Mouse (Mus musculus) liver, embryonic 15.5 days (tissue): ENCODE data around the gene Cwc27. TPM values are rescaled to one million over a fixed set of nuclear protein-coding genes. Genes with fewer than 3 reads are reported as not detected.

Experiments
- ATAC-seq: fragments of 200-750 bp; cut with Nextera tagmentation; 2 replicates; pipeline ENCODE4 v1.8.0; 2017; ENCODE audit warnings: moderate number of reproducible peaks, mild to moderate bottlenecking, moderate library complexity; ENCODE audit not compliant: insufficient read depth
- H3K27ac ChIP-seq: fragments of 300-500 bp; sonication (generic); replicated peaks from 2 replicates; pipeline ENCODE4 v1.5.1; 2015; ENCODE audit warnings: mild to moderate bottlenecking, inconsistent platforms
- H3K27me3 ChIP-seq: fragments of 300-500 bp; sonication (generic); 2 replicates; pipeline ENCODE4 v1.6.1; 2015; ENCODE audit warnings: mild to moderate bottlenecking, inconsistent platforms
- H3K36me3 ChIP-seq: fragments of 300-500 bp; sonication (generic); replicated peaks from 2 replicates; pipeline ENCODE4 v1.6.1; 2015; ENCODE audit warnings: moderate library complexity, mild to moderate bottlenecking, inconsistent platforms
- H3K4me1 ChIP-seq: fragments of 300-500 bp; sonication (generic); replicated peaks from 2 replicates; pipeline ENCODE4 v1.6.1; 2015; ENCODE audit warnings: inconsistent platforms
- H3K4me2 ChIP-seq: fragments of 300-500 bp; sonication (generic); 2 replicates; pipeline ENCODE4 v1.6.1; 2015; ENCODE audit warnings: moderate library complexity, mild to moderate bottlenecking, inconsistent platforms
- H3K4me3 ChIP-seq: fragments of 300-500 bp; sonication (generic); replicated peaks from 2 replicates; pipeline ENCODE4 v1.5.1; 2015; ENCODE audit warnings: mild to moderate bottlenecking, inconsistent platforms
- H3K9ac ChIP-seq: fragments of 300-500 bp; sonication (generic); 2 replicates; pipeline ENCODE4 v1.6.1; 2015; ENCODE audit warnings: moderate library complexity, mild to moderate bottlenecking, inconsistent platforms
- H3K9me3 ChIP-seq: fragments of 300-500 bp; sonication (generic); replicated peaks from 2 replicates; pipeline ENCODE4 v1.6.1; 2016; ENCODE audit warnings: inconsistent platforms
- WGBS: fragments of 180-500 bp; shearing (Covaris S2); methylation state at CpG from one replicate; pipeline ENCODE4 v1.1.7; 2015; ENCODE audit warnings: mixed read lengths; ENCODE audit not compliant: insufficient replicate concordance; 5-methylcytosine and 5-hydroxymethylcytosine counted together
- polyA plus RNA-seq: library from polyadenylated mRNA; unstranded; fragments of >200 nt; fragmentation: Nextera tagmentation; extraction: Ambion mirVana; gene quantifications from 2 replicates; pipeline ENCODE4 v1.2.1, GENCODE M21; 2015

The Cwc27 gene
- polyA plus RNA-seq, 1 experiment from 2014 or later, result 8.3 TPM

DNA sequence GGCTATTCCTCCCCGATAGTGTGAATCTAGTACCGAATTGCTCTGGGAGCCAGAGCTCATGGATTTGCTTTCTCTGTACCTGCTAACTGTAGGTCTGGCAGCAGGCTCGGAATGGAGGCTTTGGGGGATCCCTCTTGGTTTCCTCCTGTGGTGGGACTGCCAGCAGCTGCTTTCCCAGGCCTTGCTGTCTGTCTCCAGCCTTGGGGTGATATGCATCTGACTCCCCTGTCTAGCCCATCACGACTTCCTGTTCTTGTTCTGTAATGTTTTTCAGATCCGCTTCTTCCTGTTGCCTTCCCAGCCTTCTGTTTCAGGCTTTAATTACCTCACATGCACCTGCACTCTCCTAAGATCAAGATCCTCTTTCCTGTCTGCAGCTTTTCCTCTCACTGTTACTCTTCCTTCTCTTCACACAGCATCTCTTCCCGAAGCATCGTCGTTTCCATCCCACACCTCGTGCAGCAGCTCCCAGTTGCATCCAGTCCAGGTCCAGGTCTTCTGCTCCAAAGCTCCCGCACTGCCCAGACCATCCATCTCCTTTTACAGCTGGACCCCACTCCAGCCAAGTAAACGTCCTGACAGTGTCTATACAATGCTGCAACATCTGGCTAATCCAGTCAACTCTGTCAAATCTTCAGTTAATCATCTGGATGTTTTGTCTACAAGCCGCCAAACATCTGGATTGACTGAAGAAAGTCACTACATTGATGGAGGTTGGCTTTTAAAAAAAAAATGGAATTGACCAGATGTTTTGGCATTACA is 193.6 kb downstream of the Cwc27 start:
- H3K9me3 ChIP-seq, result no peaks in the 10 kb centered on the region
- no peaks in the 10 kb centered on the region for H3K36me3 ChIP-seq
- H3K4me2 ChIP-seq, result no peak overlapping the region
- no peak overlapping the region for H3K4me3 ChIP-seq
- 43% methylated on average over 12 of the region's 12 CpGs for WGBS
- H3K27ac ChIP-seq, result no peak overlapping the region
- no peaks in the 10 kb centered on the region for H3K27me3 ChIP-seq
- H3K4me1 ChIP-seq, result peaks cover 11% of the 10 kb centered on the region
- ATAC-seq, result no peak
- no peak overlapping the region for H3K9ac ChIP-seq

DNA sequence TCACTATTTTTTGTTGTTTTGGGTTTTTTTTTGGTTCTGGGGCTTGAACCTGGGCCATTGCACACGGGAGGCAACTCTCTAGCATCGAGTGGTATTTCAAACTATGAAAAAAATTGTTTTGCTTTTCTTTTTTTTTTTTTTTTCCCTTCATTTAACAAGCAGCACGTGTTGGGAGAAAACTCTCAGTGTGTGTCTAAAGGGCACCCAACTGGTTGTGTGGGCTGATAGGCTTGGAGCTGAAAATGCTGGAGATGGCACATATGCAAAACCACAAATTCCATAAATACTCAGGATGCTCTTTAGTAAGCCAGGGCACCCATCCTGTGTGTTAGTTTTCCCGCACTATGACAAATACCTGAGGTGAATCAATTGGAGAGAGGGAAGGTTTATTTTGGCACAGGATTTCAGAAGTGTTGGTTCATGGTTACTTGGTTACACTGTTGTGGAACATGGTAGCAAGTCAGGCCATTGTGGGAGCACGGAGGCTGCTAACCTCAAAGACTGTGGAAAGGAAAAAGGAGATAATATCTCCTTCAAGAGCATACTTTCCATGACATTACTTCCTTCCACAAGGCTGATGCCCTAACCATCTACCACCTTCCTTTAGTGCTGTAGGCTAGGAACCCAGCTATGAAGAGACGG is 194.7 kb downstream of the Cwc27 start:
- Histone ChIP-seq H3K36me3 (no peaks in the 10 kb centered on the region), H3K4me3 (no peak overlapping the region), H3K4me2 (no peak overlapping the region), H3K27me3 (no peaks in the 10 kb centered on the region), H3K9me3 (no peaks in the 10 kb centered on the region), H3K27ac (no peak overlapping the region), H3K9ac (no peak overlapping the region), H3K4me1 (peaks cover 4% of the 10 kb centered on the region)
- ATAC-seq, result no peak
- 62% methylated on average over 6 of the region's 6 CpGs for WGBS

DNA sequence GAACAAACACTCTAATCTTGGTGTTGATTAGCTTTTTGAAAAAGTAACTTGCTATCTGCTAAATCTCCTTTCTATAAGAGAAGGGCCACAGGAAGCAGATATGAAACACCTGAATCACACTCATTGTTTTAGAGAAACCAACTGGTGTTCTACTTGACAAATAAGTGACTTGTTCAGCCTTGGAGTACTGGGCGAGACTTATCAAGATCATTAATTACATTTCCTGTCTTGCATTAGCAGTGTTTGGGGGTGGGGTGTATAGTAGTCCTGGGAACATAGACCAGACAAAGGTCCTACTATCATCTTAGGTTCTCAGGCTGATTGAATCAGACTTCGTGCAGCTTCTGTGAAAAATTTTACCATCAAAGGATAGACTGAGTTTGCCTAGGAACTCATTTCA is 196.5 kb downstream of the Cwc27 start:
- Histone ChIP-seq H3K27me3 (no peaks in the 10 kb centered on the region), H3K4me3 (no peak overlapping the region), H3K4me1 (no peaks in the 10 kb centered on the region), H3K9ac (no peak overlapping the region), H3K27ac (no peak overlapping the region), H3K36me3 (no peaks in the 10 kb centered on the region), H3K9me3 (no peaks in the 10 kb centered on the region), H3K4me2 (no peak overlapping the region)
- ATAC-seq, result no peak
- 42% methylated on average over 2 of the region's 2 CpGs for WGBS

DNA sequence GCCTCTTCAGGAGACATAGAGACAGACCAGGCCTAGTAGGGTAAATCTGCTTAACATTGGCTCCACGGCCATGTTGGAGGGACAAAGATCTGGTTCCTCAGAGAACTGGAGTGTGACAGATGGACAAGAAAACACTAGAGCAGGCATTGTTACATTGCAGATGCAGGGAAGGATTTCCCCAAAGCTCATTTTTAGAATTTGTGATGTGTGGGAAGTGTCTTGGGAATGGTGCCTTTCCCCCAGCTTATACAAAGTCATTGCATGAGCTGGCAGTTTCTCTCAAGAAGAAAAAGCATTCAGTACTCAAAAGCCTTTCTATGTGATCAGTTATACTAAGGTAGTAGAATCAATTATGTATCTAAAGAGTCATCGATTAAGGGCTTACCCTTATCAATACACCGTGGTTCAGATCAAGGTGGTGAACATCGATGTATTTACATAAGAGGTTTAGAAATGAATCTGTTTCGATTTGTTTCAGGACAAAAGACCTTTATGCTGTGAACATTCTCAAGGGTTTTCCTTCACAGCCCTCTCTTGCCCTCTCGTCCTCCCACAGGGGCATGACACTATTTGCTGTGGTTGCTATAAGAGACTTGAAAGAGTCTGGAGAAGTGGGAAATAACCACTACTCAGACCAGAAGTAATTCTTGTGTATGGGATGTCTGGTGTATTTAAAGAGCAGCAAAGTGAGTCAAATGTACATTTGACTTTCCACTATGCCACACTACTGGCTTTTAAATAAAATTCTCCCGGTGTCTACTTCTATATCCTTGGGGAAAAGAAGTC is 197.2 kb downstream of the Cwc27 start:
- no peaks in the 10 kb centered on the region for H3K4me1 ChIP-seq
- no peak overlapping the region for H3K9ac ChIP-seq
- no peaks in the 10 kb centered on the region for H3K36me3 ChIP-seq
- no peaks in the 10 kb centered on the region for H3K9me3 ChIP-seq
- WGBS, result 74% methylated on average over 7 of the region's 7 CpGs
- no peak overlapping the region for H3K4me3 ChIP-seq
- ATAC-seq, result no peak
- no peak overlapping the region for H3K27ac ChIP-seq
- H3K4me2 ChIP-seq, result no peak overlapping the region
- no peaks in the 10 kb centered on the region for H3K27me3 ChIP-seq

DNA sequence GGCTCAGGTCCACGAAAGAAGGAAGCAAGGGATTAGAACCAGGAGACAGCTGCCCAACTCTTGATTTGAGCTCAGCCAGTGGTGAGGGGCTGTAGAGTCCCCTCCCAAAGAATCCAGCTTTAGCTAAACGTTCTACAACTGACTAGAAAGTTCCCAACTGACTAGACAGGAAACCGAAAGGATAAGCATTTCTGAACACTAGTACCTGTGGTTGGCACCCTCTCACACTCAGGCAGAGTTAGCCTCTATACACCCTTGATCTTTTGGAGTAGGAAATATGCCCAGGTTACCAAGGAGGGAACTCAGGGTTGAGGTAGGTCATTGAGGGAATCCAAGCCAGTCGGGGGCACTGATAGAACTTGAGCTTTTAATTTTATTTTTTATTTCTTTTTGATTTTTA is 199.7 kb downstream of the Cwc27 start:
- ATAC-seq, result no peak

DNA sequence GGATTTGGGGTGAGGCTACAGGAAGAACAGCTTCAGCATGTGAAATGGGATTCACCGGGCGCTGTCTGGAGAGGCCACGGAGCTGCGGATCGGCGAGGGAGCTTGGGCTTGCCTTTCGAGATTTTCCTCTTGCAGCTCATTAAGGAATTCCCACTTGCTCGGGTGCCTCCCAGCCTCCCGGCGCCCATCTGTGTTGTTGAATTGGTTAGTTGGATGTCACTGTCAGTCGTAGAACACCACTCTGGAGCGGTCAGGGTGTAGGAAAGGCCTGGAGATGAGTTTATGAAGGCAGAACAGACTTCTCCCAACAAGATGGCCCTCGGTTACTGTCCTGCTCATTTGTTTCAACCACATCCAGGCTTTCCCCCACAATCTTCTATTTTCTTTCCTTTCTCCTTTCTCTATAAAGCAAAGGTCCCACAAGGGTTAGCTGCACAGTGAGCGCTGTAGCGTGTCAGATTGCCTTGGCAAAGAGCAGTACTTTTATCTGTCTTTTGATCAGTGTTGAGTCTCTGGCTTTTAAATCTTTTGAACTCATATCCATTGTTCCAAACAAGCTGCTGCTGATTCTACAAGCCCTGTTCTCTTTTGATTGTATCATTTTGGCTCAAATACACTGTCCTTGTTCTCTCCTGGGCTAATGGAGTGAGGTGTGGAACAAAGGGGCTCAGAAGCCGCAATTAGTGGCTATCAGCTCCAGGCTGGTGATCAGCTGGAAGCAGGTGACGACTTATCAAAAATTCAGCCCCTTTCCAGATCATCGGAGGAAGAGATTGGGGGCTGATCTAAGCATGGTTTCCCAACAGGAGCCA is 200.7 kb downstream of the Cwc27 start:
- Histone ChIP-seq H3K27me3 (no peaks in the 10 kb centered on the region), H3K4me1 (no peaks in the 10 kb centered on the region), H3K27ac (no peak overlapping the region), H3K9me3 (no peaks in the 10 kb centered on the region), H3K4me3 (no peak overlapping the region), H3K4me2 (no peak overlapping the region), H3K9ac (no peak overlapping the region), H3K36me3 (no peaks in the 10 kb centered on the region)
- WGBS, result 77% methylated on average over 18 of the region's 18 CpGs
- no peak for ATAC-seq

More for the DNA sequence above, 199.7 kb downstream of the Cwc27 start:
- no peaks in the 10 kb centered on the region for H3K27me3 ChIP-seq
- H3K4me1 ChIP-seq, result no peaks in the 10 kb centered on the region
- H3K27ac ChIP-seq, result no peak overlapping the region
- no peaks in the 10 kb centered on the region for H3K36me3 ChIP-seq
- H3K9ac ChIP-seq, result no peak overlapping the region
- H3K4me3 ChIP-seq, result no peak overlapping the region
- no peak overlapping the region for H3K4me2 ChIP-seq
- WGBS, result 51% methylated on average over 4 of the region's 4 CpGs
- no peaks in the 10 kb centered on the region for H3K9me3 ChIP-seq

DNA sequence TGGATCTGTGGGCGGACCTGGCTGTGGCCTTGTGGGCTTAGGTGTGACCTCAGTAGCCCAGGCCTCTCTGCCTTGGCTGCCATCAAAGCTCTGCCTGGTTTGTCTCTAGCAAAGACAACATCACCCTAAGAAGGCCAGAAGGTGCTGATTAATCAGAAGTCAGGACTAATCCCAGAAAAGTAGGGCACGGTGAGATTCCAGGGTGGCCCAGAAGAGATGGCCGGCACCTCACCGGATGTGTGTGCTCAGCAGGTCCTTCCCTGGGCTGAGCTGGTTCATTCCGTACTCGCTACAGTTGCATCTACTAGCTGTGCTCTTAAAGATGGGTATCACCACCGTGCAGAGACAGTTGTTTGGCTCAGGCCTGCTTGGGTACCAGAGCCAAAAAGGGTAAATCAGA is 201.8 kb downstream of the Cwc27 start:
- Histone ChIP-seq H3K27ac (no peak overlapping the region), H3K36me3 (no peaks in the 10 kb centered on the region), H3K4me1 (no peaks in the 10 kb centered on the region), H3K9me3 (no peaks in the 10 kb centered on the region), H3K27me3 (no peaks in the 10 kb centered on the region), H3K4me3 (no peak overlapping the region), H3K9ac (no peak overlapping the region), H3K4me2 (no peak overlapping the region)
- no peak for ATAC-seq
- 85% methylated on average over 7 of the region's 7 CpGs for WGBS

DNA sequence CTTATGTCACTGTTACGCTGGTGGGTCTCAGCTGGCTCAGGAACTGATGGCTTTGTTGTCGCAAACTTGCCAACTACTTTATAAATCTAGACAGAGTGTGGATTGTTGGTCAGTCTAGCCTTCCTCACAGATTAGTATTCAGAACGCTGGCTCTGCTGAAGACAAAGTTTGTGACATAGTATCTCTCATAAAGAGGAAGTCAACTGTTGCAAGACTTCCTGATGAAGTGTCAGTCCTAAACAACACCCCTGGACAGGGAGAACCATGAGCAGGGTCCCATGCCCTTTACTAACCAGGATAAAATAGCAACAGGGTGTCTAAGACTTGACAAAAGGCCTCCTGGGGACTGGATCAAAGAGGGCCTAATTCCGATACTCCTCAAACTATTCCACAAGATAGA is 205.6 kb downstream of the Cwc27 start:
- WGBS, result 63% methylated on average over 4 of the region's 4 CpGs
- Histone ChIP-seq H3K4me1 (no peaks in the 10 kb centered on the region), H3K27me3 (no peaks in the 10 kb centered on the region), H3K9me3 (no peaks in the 10 kb centered on the region), H3K27ac (peak overlapping the region; percentile 10; the same call in 1 of the 2 replicates), H3K4me2 (0 out of 2 replicates have a peak overlapping the region, but pooled peaks have one; percentile 43), H3K4me3 (no peak overlapping the region), H3K36me3 (no peaks in the 10 kb centered on the region), H3K9ac (no peak overlapping the region)
- 0 out of 2 replicates have a peak, but pooled peaks have one; percentile 17 for ATAC-seq

DNA sequence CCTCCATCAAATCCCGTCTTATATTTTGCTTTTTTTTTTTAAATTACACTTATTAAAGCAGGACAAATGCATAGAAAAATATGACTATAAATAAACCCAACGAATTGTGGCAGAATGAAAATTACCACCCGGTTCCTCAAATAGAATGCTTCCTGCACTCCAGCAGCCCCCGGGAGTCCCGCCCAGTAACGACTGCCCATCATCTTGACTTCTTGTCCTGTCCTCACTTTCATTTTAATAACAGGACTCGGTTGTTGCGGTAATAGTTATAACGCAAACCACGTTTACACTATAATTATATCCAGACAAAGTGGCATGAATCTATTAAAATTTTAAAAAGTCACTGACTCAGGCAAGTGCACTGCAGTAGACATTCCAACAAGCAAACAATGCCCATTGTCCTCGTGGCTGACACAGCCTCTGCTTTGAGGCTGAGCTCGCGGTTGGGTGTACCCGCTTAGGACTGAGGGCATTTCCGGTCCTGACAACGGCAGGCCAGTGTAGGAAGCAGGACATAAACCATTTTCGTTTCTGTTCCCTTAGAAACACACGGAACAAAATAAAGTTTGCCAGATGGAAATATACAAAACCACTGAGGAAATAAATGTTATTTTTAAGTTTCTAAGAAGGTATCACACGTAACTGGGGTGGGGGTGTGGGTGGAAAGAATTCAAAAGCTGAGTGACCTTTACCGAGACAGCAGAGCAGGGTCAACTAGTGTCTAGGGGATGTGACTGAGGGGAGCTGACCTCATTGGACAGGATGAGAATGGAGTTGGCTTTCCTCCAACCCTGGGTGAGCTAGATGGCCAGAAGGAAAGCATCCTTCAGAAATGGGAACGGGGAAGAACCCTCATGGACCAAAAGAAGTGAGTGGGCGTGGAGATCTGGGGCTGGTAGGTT is 206.5 kb downstream of the Cwc27 start:
- Histone ChIP-seq H3K4me2 (peak overlapping the region; percentile 43), H3K27ac (peak overlapping the region; percentile 10; the same call in 1 of the 2 replicates), H3K9me3 (no peaks in the 10 kb centered on the region), H3K27me3 (no peaks in the 10 kb centered on the region), H3K36me3 (no peaks in the 10 kb centered on the region), H3K9ac (no peak overlapping the region), H3K4me3 (peak overlapping the region; percentile 21; the same call in 1 of the 2 replicates), H3K4me1 (no peaks in the 10 kb centered on the region)
- 34% methylated on average over 22 of the region's 22 CpGs for WGBS
- ATAC-seq, result peak; percentile 63; the same call in 1 of the 2 replicates

DNA sequence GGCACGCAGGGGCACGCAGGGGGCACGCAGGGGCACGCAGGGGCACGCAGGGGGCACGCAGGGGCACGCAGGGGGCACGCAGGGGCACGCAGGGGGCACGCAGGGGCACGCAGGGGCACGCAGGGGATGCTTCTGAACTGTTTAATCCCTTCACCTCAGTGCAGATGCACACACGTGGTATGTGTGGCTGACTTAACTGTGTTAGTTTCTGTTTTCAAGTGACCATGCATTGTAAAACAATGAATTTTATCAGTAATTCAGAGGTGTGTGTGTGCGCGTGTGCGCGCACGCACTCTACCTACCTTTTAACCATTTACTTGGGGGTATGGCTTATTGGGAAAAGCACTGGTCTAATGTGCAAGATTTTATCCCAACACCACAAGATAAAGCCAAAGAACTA is 208.4 kb downstream of the Cwc27 start:
- no peak overlapping the region for H3K4me3 ChIP-seq
- H3K27ac ChIP-seq, result no peak overlapping the region
- no peak overlapping the region for H3K4me2 ChIP-seq
- H3K9me3 ChIP-seq, result no peaks in the 10 kb centered on the region
- H3K27me3 ChIP-seq, result no peaks in the 10 kb centered on the region
- ATAC-seq, result no peak
- H3K9ac ChIP-seq, result no peak overlapping the region
- 75% methylated on average over 18 of the region's 18 CpGs for WGBS
- no peaks in the 10 kb centered on the region for H3K36me3 ChIP-seq
- H3K4me1 ChIP-seq, result no peaks in the 10 kb centered on the region
